Mouse (Mus musculus) fibroblast of lung, adult 2 months (primary cell): ENCODE results near the gene Apoc2.
"Not testable (repeated sequence)": the region's sequence is repeated elsewhere in the genome, so short reads cannot be mapped to it uniquely, and the experiment has no call there.

Experiments used
- DNase-seq: peaks from one replicate; pipeline ENCODE4 v3.0.0-alpha.2; 2011; ENCODE audit warnings: low read depth

Apoc2 gene

GRCm38 (mm10) chr7:19698907-19699826 lies 21.4 kb upstream of the Apoc2 start, which contains the start of gene Apoe:
Gene Apoe (minus strand): TSS chr7:19699188.
- DNase-seq: no peak

DNA sequence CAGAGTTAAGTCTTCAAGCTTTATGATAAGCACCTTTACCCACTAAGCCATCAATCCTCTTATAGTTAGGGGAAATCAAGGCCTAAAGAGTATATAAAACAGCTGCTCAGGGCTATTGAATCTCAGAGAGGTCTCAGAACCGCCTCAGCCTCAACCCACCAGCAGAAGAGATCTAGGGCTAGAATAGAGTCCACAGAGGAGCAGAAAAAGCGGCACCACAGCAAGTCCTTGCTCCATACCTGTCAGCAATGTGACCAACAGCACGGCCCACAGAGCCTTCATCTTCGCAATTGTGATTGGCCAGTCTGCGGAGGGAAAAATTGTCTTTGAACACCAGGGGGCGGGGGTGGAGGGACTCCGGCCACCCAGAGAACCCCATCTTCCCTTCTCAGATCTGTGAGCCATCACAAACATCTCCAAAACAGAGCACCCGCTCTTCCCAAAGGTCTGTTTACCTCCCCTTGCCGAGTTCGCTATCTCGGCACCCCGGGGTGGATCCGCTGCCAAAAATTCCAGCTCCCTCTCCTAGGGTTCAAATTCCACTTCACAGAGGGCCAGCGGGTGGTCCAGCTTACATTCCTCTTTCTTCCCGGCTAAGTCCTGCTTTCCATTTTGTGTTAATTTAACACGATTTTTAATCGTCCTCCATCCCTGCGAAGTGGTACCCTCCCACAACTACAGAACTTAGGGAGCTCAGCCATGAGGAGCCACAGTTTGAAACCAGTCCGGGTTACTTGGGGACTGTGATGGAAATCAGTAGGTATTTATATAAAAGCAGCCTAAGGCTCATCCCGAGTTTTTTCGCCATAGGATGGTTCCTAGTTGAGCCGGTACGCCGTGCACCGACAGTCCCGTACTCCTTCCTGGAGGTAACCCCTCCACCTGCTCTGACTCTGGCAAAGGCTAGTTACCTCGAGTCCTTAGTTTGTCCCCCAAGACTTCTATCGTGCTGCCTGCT lies 20.5 kb upstream of the Apoc2 start:
- DNase-seq: no peak

GRCm38 (mm10) chr7:19696336-19696873 lies 18.7 kb upstream of the Apoc2 start:
- no peak for DNase-seq

DNA sequence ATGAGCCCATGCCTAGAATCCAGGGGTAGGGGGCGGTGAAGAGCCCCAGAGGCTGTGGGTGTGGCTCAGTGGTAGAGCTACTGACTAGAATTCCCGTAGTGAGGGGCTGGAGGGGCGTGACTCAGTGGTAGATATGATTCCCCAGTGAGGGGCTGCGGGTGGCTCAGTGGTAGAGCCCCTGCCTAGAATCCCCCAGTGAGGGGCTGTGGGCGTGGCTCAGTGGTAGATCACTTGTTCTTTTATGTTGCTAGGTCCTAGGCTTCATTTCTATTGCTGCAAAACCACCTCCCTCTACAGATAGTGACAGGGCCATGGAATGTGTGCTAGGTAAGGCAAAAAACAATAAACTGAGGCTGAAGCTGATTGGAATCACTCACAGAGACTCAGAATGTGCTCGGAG lies 18.1 kb upstream of the Apoc2 start:
- no peak for DNase-seq

DNA sequence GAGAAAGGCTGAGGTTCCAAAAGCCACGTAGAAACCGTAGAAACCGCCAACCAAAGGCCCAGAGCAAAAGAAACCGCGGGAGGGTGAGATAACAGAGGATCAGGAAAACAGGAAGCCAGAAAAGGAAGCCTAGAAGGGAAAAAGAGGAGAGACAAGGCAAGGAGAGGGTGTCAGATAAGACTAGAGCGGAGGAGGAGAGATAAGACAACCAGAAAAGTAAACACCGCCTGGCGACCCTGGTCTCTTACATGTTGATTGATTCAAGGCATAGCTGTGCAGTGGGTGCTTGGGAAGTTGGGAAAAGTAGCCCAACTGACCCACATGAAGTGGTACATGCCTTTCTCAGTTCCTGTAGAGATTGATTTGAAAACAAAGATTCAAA lies 17.5 kb upstream of the Apoc2 start:
- DNase-seq: no peak

DNA sequence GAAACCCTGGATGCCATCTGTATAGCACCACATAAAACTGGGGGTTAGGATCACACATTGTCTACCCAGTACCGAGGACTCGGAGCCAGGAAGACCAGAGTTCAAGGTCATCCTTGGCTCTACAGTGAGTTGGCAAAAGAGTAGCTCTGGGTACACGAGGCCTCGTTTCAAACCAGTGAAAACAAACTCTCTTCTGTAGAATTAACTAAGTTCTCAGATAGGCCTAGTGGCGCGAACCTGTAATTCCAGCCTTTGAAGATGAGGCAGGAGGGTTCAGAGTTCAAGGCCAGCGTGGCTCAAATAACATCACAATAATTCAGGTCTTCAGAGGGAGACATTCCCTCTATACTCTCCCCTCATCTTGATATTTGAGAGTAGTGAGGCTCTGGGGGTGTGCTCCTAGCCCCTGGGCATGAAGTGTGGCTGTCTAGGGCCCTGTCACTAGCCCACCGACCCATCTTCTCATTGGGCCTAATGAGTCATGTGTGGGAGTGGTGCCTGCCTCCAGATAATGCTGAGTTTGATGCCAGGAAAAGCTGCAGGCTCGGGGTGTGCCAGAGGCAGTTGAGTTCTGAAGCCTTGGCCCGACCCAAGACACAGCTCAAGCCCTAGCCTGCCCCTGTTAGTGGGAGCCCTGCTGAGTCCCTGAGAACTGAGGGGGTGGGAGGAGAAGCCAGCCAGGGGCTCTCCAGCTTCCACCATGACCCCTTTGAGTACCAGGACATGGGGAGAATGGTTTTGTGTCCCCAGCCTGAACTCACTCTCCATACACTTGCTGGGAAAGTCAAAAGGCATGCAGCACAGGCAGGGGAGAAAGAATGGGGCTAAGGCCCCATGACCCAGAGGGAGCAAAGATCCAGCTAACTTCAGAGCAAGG lies 16.8 kb upstream of the Apoc2 start:
- DNase-seq: no peak

GRCm38 (mm10) chr7:19693421-19693820 lies 15.7 kb upstream of the Apoc2 start:
- DNase-seq: no peak

DNA sequence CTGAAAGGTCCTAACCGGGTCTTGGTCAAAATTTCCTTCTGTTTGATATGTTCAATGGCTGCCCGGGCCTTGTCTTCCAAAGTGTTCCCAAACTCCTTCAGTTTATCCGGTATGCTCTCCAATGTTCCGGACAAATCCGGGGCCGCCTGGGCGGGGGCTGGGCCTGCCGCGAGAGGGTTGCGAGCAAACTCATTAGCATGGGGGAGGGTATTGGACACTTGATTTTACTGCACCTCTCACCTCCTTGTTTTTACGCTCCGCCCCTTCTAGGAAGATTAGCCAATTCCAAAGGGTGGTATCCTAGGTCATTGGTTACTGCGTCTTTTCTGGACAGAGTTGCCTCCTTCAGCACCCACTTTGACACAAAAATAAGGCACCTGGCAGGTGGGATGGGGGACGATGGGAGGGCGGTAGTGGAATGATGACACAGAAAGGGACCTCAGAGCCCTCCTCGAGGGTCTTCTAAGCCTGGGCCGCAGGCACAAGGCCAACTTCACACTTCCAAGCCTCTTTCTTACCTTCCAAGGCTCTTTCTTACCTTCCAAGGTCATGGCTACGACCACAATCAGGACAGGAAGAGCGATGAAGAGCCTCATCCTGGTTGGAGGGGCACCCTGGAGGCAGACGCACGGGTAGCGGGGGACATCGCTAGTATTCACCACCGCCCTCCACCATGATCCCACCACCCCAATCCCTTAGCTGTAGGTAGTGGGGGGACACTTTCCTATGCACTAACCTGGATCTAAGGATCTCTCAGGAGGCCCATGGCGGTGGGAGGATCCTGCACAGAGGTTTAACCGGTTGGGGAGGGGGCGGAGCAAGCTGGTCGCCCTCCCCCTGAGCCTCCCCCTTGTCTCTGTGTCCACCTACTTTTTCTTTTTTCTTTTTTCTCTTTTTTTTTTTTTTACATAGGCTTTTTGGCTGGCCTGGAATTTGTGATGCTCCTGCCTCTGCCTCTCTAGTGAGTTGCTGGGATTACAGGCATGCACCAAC lies 14.4 kb upstream of the Apoc2 start, which contains the start of gene Apoc1:
Gene Apoc1 (minus strand): TSS at position 788 of the 993 bp plus-strand sequence.
- DNase-seq: no peak

GRCm38 (mm10) chr7:19691434-19691833 lies 13.7 kb upstream of the Apoc2 start:
- DNase-seq: no peak

- no peak for DNase-seq
Observed at GRCm38 (mm10) chr7:19690845-19691244, 13.1 kb upstream of the Apoc2 start.

- no peak for DNase-seq
Observed at GRCm38 (mm10) chr7:19688611-19689010, 10.9 kb upstream of the Apoc2 start.

GRCm38 (mm10) chr7:19688101-19688500 lies 10.4 kb upstream of the Apoc2 start:
- no peak for DNase-seq

DNA sequence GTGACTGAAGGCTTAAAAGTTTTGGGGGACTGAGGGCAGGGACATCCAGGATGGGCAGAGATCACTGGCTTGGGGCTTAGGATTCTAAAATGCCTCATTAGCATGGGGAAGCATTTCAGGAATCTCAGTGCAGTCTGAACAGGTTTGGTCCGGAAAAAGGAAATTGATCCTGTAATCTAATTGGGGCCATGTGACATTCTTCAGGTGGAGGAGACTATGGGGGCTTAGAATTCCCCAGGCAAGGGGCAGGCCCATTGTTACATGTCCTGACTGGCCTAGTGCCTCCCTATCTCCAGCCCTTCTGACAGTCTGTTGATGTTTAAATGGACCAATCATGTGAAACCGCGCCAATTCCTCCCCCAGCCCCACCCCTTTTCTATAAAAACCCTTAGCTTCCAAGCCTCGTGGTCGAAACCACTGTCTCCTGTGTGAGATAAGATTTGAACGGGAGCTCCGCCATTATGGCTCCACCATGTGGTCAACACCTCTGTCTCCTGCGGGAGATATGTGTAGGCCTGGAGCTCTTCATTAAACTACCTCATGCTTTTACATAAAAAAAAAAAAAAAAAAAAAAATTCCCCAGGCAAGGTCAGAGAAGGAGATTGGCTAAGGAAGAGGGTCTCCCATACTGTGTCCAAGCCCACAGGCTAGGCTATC lies 9.3 kb upstream of the Apoc2 start:
- DNase-seq: not testable (repeated sequence)

DNA sequence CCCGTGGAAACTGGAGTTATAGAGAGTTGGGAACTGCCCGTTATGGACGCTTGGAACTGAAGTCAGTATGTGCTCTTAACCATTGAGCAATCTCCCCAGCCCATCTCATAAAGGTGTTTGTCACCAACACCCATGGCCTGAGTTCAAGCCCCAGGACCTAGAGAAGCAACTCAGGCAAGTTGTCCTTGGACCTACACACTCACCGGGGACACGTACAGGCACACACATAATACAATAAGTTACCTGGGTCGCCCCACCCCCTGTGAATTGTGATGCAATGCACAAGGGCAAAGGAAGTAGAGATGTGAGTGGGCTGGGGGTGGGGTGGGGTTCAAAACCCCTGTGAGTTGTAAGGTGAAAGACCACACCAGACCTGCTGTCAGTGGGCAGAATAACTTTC lies 8.8 kb upstream of the Apoc2 start:
- no peak for DNase-seq

GRCm38 (mm10) chr7:19685374-19685773 lies 7.6 kb upstream of the Apoc2 start:
- DNase-seq: no peak

DNA sequence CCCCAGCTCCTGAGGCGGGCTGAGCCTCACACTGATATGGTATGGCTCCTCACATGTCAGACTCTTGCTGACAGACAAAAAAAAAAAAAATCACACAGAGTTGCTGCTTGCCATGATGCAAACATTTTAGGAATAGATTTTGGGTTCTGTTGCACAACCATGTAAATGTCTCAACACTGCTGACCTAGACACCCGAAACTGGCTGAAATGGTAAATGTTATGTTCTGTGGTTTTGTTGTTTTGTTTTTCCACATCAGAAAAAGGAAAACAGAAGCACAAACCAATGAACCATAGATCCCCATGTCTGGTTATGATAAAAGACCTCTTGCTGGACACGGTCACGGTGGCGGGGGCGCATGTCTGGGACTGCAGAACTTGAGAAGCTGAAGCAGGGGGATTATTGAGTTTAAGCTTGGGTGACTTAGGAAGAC lies 6.0 kb upstream of the Apoc2 start:
- DNase-seq: no peak

- no peak for DNase-seq
Observed at GRCm38 (mm10) chr7:19682979-19683378, 5.2 kb upstream of the Apoc2 start.

DNA sequence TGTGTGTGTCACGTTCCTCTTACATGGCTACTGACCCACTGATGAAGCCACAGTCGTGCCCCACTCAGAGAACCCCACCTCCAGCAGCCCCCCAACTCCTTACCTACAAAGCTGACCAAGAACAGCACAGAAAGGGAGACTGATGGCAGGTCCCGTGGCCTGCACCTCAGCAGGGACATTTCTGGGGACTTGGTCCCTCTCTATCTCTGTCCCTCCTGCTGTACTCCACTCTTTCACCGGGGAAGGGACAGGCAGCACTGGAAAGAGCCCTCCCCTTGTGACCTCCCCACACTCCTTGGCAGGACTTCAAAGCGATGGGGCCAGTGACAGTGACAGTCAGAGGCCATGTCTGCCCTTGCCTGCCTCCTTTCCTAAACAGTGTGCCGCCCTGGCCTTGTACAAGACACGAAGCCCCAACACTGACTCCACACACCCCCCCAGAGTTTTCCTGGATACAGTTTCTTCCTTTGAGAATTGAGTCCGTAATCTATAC lies 3.5 kb upstream of the Apoc2 start, which contains the start of the genes Gm44805 and Apoc4:
Gene Gm44805 (minus strand): TSS at position 222 of the 493 bp plus-strand sequence.
Gene Apoc4 (minus strand): TSS at position 278 of the 493 bp plus-strand sequence.
- DNase-seq: no peak

GRCm38 (mm10) chr7:19680702-19681101 lies 3.0 kb upstream of the Apoc2 start:
- DNase-seq: no peak
